Mouse (Mus musculus) embryonic facial prominence, embryonic 15.5 days (tissue): ENCODE measurements around the gene Cops8. TPM values are rescaled to one million over a fixed set of nuclear protein-coding genes. Genes with fewer than 3 reads are reported as not detected.

Source experiments
- ATAC-seq: fragments of 200-750 bp; cut with Nextera tagmentation; 2 replicates; pipeline ENCODE4 v1.8.0; 2017; ENCODE audit warnings: low read depth, moderate TSS enrichment; ENCODE audit not compliant: insufficient number of reproducible peaks, low FRiP score, low TSS enrichment
- H3K27ac ChIP-seq: fragments of 300-500 bp; sonication (generic); replicated peaks from 2 replicates; pipeline ENCODE4 v1.5.1; 2015; ENCODE audit warnings: mild to moderate bottlenecking, inconsistent platforms
- H3K27me3 ChIP-seq: fragments of 300-500 bp; sonication (generic); 2 replicates; pipeline ENCODE4 v1.6.1; 2015; ENCODE audit warnings: inconsistent platforms
- H3K36me3 ChIP-seq: fragments of 300-500 bp; sonication (generic); 2 replicates; pipeline ENCODE4 v1.6.1; 2015; ENCODE audit warnings: mild to moderate bottlenecking, inconsistent platforms
- H3K4me1 ChIP-seq: fragments of 300-500 bp; sonication (generic); 2 replicates; pipeline ENCODE4 v1.6.1; 2015; ENCODE audit warnings: inconsistent platforms
- H3K4me2 ChIP-seq: fragments of 300-500 bp; sonication (generic); replicated peaks from 2 replicates; pipeline ENCODE4 v1.6.1; 2015; ENCODE audit warnings: mild to moderate bottlenecking, inconsistent platforms
- H3K4me3 ChIP-seq: fragments of 300-500 bp; sonication (generic); replicated peaks from 2 replicates; pipeline ENCODE4 v1.5.1; 2015; ENCODE audit warnings: mild to moderate bottlenecking, inconsistent platforms
- H3K9ac ChIP-seq: fragments of 300-500 bp; sonication (generic); 2 replicates; pipeline ENCODE4 v1.6.1; 2015; ENCODE audit warnings: inconsistent platforms
- H3K9me3 ChIP-seq: fragments of 300-500 bp; sonication (generic); replicated peaks from 2 replicates; pipeline ENCODE4 v1.6.1; 2016; ENCODE audit warnings: inconsistent platforms
- WGBS: fragments of 180-500 bp; shearing (Covaris S2); methylation state at CpG from one replicate; pipeline ENCODE4 v1.1.7; 2015; 5-methylcytosine and 5-hydroxymethylcytosine counted together
- polyA plus RNA-seq: library from polyadenylated mRNA; unstranded; fragments of >200 nt; fragmentation: Nextera tagmentation; extraction: Ambion mirVana; gene quantifications from 2 replicates; pipeline ENCODE4 v1.2.1, GENCODE M21; 2015

Cops8 gene
- polyA plus RNA-seq, 1 experiment from 2014 or later, result 126 TPM

DNA sequence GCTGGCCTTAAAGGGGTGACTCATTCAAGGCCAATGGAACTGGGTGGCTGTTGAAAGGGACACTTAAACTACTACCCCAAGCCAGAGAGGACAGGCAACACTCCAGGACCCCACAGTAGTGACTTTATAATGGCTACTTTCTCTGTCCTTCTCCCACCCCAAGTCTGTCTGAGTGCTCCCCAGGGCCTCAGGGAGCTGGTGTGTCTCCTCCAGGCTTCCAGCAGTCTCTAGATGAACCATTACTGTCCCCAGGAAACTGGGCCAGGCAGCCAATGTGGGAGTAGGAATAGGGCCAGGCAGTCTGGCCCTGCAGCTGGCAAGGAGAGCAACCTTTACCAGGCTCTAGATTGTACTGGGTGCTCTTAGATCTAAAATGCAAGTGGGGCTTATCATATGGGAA is 49.0 kb downstream of the Cops8 start:
- no peak overlapping the region for H3K4me3 ChIP-seq
- no peak overlapping the region for H3K4me2 ChIP-seq
- no peaks in the 10 kb centered on the region for H3K27me3 ChIP-seq
- no peaks in the 10 kb centered on the region for H3K36me3 ChIP-seq
- H3K9me3 ChIP-seq, result no peaks in the 10 kb centered on the region
- peaks cover 43% of the 10 kb centered on the region for H3K4me1 ChIP-seq
- ATAC-seq, result no peak
- H3K9ac ChIP-seq, result no peak overlapping the region
- peak overlapping the region; percentile 88 for H3K27ac ChIP-seq

DNA sequence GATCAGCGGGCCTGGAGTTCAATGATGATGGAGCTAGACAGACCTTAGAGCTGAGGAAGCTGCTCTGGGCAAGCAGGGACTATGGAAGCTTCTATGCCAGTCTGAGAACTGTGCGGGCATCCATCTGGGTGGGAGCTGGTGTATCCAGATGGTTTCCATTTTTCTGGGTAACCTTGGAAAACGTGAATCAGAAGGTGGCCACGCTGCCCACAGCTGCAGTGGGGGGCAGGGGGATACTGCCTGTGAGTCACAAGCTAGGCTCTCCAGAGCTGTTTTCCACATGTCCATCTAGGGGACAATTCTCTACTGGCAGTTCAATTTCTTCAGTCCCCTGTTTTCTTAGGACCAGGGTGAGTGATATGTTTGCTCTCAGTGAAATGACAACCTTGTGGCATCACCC is 49.8 kb downstream of the Cops8 start:
- Histone ChIP-seq H3K36me3 (no peaks in the 10 kb centered on the region), H3K27ac (0 out of 2 replicates have a peak overlapping the region, but pooled peaks have one; percentile 88), H3K4me2 (no peak overlapping the region), H3K4me3 (no peak overlapping the region), H3K9me3 (no peaks in the 10 kb centered on the region), H3K4me1 (peaks cover 50% of the 10 kb centered on the region), H3K9ac (no peak overlapping the region), H3K27me3 (no peaks in the 10 kb centered on the region)
- 62% methylated on average over 4 of the region's 4 CpGs for WGBS
- no peak for ATAC-seq

DNA sequence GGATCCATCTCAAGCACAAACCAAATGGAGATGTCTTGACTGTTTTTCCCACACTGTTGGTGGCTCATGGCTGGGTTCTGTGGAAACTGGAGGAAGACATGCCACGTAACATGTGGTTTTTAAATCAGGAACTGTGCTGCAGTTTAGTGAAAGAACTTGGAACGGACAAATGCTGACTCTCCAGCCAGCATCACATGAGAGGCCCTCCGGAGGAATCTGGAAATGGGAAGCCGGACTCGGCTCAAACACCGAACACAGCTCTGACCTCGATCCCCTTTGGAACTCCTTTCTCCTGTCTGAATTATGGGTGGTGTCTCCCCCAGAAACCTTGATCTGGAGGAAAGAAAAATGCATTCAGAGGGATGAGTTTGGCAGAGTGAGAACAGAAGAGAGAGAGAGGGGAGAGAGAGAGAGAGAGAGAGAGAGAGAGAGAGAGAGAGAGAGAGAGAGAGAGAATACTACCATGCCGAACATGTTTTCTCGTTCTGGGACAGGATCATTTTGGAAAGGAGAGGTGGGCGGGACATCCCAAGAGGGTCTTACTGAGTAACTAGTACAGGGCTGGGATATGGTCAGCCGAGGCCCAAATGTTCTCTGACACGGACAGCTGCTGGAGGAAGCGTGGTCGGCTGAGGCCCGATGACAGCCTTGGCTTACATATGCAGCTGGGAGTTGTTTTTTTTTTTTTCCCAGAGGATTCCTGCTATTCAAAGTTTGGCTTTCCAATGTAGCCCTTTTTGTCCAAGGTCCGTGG is 53.9 kb downstream of the Cops8 start:
- no peak for ATAC-seq
- 60% methylated on average over 16 of the region's 16 CpGs for WGBS
- no peak overlapping the region for H3K4me3 ChIP-seq
- peak overlapping the region; percentile 58; the same call in 1 of the 2 replicates for H3K27ac ChIP-seq
- peaks cover 40% of the 10 kb centered on the region for H3K4me1 ChIP-seq
- no peaks in the 10 kb centered on the region for H3K36me3 ChIP-seq
- no peak overlapping the region for H3K9ac ChIP-seq
- H3K27me3 ChIP-seq, result no peaks in the 10 kb centered on the region
- H3K4me2 ChIP-seq, result no peak overlapping the region
- no peaks in the 10 kb centered on the region for H3K9me3 ChIP-seq

DNA sequence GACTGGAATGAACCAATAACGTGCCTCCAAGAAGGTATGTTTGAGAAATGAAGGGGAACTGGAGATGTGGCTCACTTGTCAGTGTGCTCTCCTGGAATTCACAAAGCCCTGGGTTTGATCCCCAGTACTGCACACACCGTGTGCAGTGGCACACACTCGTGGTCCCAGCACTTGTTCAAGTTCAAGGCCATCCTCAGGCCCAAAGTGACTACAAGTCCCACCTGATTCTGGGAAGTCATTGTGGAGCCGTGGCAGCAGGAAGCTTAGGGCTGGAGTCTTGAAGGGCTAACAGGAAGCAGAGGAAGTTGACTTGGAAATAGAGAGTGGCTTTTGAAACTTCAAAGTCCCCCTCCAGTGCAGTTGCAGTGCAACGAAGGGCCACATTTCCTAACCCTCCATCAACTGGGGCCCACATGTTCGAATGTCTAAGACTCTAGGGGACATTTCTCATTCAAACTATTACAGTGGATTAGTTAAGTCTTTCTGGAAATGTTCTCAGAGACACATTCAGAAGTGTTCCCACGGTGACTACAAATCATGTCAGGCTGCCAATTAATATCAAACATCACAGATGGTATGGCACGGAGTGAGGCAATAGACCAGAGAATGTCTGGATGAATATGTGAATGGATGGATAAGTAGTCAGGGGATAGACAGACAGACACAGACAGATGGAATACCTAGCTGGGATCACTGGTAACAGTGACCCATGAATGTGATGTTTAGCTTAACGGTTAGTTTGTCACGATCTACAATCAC is 54.7 kb downstream of the Cops8 start:
- ATAC-seq, result no peak
- Histone ChIP-seq H3K36me3 (no peaks in the 10 kb centered on the region), H3K4me3 (no peak overlapping the region), H3K4me1 (peaks cover 32% of the 10 kb centered on the region), H3K27me3 (no peaks in the 10 kb centered on the region), H3K4me2 (no peak overlapping the region), H3K9me3 (no peaks in the 10 kb centered on the region), H3K9ac (no peak overlapping the region), H3K27ac (peak overlapping the region; percentile 58; the same call in 1 of the 2 replicates)
- WGBS, result 72% methylated on average over 10 of the region's 10 CpGs

DNA sequence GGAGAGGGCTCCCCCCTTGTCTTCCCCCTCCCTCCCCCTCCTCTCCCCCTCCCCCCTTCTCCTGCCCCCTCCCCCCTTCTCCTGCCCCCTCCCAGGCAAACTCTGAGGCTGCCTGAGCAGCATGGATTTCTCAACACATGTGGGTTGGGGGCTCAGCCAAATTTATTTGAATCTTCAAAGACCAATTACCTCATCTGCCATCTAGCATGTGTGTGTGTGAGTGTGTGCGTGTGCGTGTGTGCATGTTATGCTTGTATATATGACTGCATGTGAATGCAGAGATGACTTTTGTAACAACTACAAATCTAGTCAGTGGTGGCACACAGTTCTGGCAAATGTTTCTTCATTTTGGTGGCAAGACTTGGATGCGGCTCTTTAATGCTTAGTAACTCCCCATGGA is 55.8 kb downstream of the Cops8 start:
- Histone ChIP-seq H3K4me2 (no peak overlapping the region), H3K4me3 (no peak overlapping the region), H3K4me1 (peaks cover 35% of the 10 kb centered on the region), H3K36me3 (no peaks in the 10 kb centered on the region), H3K27me3 (no peaks in the 10 kb centered on the region), H3K9me3 (no peaks in the 10 kb centered on the region), H3K27ac (0 out of 2 replicates have a peak overlapping the region, but pooled peaks have one; percentile 1), H3K9ac (no peak overlapping the region)
- WGBS, result 65% methylated on average over 3 of the region's 3 CpGs
- ATAC-seq, result no peak

DNA sequence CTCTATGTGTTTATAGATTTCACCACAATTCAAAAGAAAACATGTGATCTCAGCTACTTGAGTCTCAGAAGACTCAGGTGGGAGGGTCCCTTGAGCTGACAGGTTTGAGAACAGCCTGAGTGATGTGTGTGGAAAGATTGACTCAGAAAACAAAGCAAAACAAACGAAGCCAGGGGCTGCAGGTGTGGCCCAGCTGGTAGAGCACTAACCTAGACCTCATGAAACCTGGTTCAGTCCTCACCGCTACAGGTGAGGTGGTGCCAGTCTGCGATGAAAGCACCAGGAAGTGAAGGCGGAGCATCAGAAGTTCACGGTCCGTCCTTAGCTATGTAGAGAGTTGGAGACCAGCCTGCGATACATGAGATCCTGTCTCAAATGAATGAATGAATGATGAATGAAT is 57.4 kb downstream of the Cops8 start:
- no peak overlapping the region for H3K27ac ChIP-seq
- H3K27me3 ChIP-seq, result no peaks in the 10 kb centered on the region
- no peak overlapping the region for H3K9ac ChIP-seq
- H3K4me1 ChIP-seq, result peaks cover 35% of the 10 kb centered on the region
- no peak overlapping the region for H3K4me2 ChIP-seq
- no peaks in the 10 kb centered on the region for H3K36me3 ChIP-seq
- H3K4me3 ChIP-seq, result no peak overlapping the region
- 85% methylated on average over 7 of the region's 7 CpGs for WGBS
- no peak for ATAC-seq
- no peaks in the 10 kb centered on the region for H3K9me3 ChIP-seq

DNA sequence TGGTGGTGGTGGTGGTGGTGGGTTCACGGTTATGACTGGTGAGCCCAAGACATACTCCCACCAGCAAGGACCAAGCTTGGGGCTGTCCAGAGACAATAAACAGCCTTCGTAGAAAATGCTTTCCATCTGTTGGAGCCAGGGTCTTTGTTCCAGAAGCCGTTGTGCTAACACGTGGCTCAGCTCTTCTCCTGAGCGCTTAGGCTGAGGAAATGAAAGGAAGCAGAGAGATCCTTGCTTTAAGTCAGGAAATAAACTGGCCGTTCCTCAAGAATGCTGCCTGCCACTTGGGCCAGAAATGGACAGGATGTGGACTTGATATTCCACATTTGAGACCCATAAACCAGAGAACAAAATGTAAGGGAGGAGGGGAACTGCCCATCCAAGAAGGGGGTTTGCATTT is 59.7 kb downstream of the Cops8 start:
- Histone ChIP-seq H3K4me3 (no peak overlapping the region), H3K9ac (no peak overlapping the region), H3K4me2 (no peak overlapping the region), H3K27me3 (no peaks in the 10 kb centered on the region), H3K4me1 (peaks cover 22% of the 10 kb centered on the region), H3K9me3 (no peaks in the 10 kb centered on the region), H3K36me3 (no peaks in the 10 kb centered on the region), H3K27ac (peak overlapping the region; percentile 76)
- 39% methylated on average over 6 of the region's 6 CpGs for WGBS
- ATAC-seq, result peak; percentile 63; the same call in 1 of the 2 replicates

Other genes starting within 250 kb of the Cops8 start
- gene Col6a3, start 241.0 kb downstream of the Cops8 start, polyA plus RNA-seq, result 204 and 259 TPM in 2 replicates